Mouse (Mus musculus): ENCODE data around the gene Psmb7.

GRCm38 (mm10) chr2:38647201-38647606 is 3.3 kb upstream of the Psmb7 start:
- TF ChIP-seq CTCF (IDR thresholded peaks at IDR 0.05; ENCODE audit: control insufficient read depth, insufficient read depth, insufficient replicate concordance, low read depth, low read length) (no peak), POLR2A (IDR thresholded peaks at IDR 0.05; ENCODE audit: control insufficient read depth, low read depth, low read length) (no peak)
